Mouse (Mus musculus) heart, postnatal 0 days (tissue): ENCODE results near the gene Parp16. TPM values are rescaled to one million over a fixed set of nuclear protein-coding genes. Genes with fewer than 3 reads are reported as not detected.
A peak's percentile ranks its signal among the peaks of the same experiment; 100 is the strongest.
"Not testable (repeated sequence)": the region's sequence is repeated elsewhere in the genome, so short reads cannot be mapped to it uniquely, and the experiment has no call there.

Source experiments
- ATAC-seq: fragments of 200-750 bp; cut with Nextera tagmentation; 2 replicates; pipeline ENCODE4 v1.8.0; 2017; ENCODE audit warnings: low read depth, moderate number of reproducible peaks, moderate library complexity; ENCODE audit not compliant: insufficient read depth
- DNase-seq: peaks from one replicate; pipeline ENCODE4 v3.0.0-alpha.2; 2016; ENCODE audit warnings: low spot score
- H3K27ac ChIP-seq: fragments of 300-500 bp; sonication (generic); 2 replicates; pipeline ENCODE4 v1.5.1; 2014; ENCODE audit warnings: low read depth, mild to moderate bottlenecking
- H3K27me3 ChIP-seq: fragments of 300-500 bp; sonication (generic); 2 replicates; pipeline ENCODE4 v1.6.1; 2014; ENCODE audit warnings: low read length, mixed read lengths; ENCODE audit not compliant: control insufficient read depth, insufficient read depth
- H3K36me3 ChIP-seq: fragments of 300-500 bp; sonication (generic); replicated peaks from 2 replicates; pipeline ENCODE4 v1.6.1; 2014; ENCODE audit warnings: low read length, mixed read lengths; ENCODE audit not compliant: control insufficient read depth, insufficient read depth
- H3K4me1 ChIP-seq: fragments of 300-500 bp; sonication (generic); 2 replicates; pipeline ENCODE4 v1.6.1; 2014; ENCODE audit warnings: antibody characterized with exemption; ENCODE audit not compliant: control insufficient read depth, insufficient read depth
- H3K4me2 ChIP-seq: fragments of 300-500 bp; sonication (generic); 2 replicates; pipeline ENCODE4 v1.6.1; 2014; ENCODE audit warnings: low read depth, mild to moderate bottlenecking, low read length, moderate library complexity
- H3K4me3 ChIP-seq: fragments of 300-500 bp; sonication (generic); 2 replicates; pipeline ENCODE4 v1.5.1; 2014; ENCODE audit warnings: low read depth, low read length
- H3K9ac ChIP-seq: fragments of 300-500 bp; sonication (generic); replicated peaks from 2 replicates; pipeline ENCODE4 v1.6.1; 2014; ENCODE audit warnings: low read depth, low read length, mixed read lengths
- H3K9me3 ChIP-seq: fragments of 300-500 bp; sonication (generic); replicated peaks from 2 replicates; pipeline ENCODE4 v1.6.1; 2016; ENCODE audit warnings: low read length; ENCODE audit not compliant: control insufficient read depth
- CTCF ChIP-seq: IDR thresholded peaks from 2 replicates; pipeline ENCODE4 v1.5.1; 2016; ENCODE audit warnings: antibody characterized with exemption, control low read depth, low read depth
- EP300 ChIP-seq: IDR thresholded peaks from 2 replicates; pipeline ENCODE4 v1.6.1; 2016; ENCODE audit warnings: antibody characterized with exemption, low read depth
- WGBS: fragments of 180-500 bp; shearing (Covaris S2); extraction: QIAGEN DNeasy Blood & Tissue Kit; methylation state at CpG from one replicate; pipeline ENCODE4 v1.1.7; 2014; 5-methylcytosine and 5-hydroxymethylcytosine counted together
- polyA plus RNA-seq: library from polyadenylated mRNA; unstranded; fragments of >200 nt; fragmentation: Nextera tagmentation; extraction: Ambion mirVana; gene quantifications from 2 replicates; pipeline ENCODE4 v1.2.1, GENCODE M21; 2015
- total RNA-seq: library from RNA; depleted of rRNA; stranded (reverse); fragments of >200 nt; gene quantifications from 2 replicates; pipeline ENCODE4 v1.2.3, GENCODE M21; 2014; ENCODE audit warnings: low replicate concordance

Gene Parp16
- total and polyA plus RNA-seq, 2 experiments from 2014 or later, result 1.8 to 5.7 TPM

DNA sequence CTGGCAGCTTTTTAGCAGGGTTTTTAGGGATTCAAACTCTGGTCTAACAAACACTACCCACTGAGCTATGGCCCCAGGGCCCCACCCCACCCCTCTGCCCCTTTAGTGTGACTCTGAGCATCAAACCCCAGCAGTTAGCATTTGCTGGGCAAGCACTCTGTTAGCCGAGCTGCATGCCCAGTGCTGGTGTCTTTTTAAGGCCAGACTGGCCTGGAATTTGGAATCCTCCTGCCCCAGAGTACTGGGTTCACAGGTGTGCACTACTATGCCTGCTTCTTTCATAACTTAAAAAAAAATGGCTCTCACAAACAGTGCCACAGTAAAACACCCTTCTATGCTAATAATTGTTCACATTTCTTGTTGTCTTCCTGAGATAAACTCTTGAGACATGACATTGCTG lies 23.8 kb downstream of the Parp16 start:
- 65% methylated on average over 1 of the region's 1 CpGs for WGBS

GRCm38 (mm10) chr9:65220398-65220797 lies 25.2 kb downstream of the Parp16 start:
- not testable (repeated sequence) for ATAC-seq, H3K9ac ChIP-seq, DNase-seq, H3K27ac ChIP-seq, H3K4me2 ChIP-seq, H3K36me3 ChIP-seq, H3K9me3 ChIP-seq, H3K4me3 ChIP-seq, H3K4me1 ChIP-seq, H3K27me3 ChIP-seq
- peak; percentile 18 for TF ChIP-seq CTCF
- WGBS, result 33% methylated on average over 3 of the region's 3 CpGs

More for the DNA sequence above, 23.8 kb downstream of the Parp16 start:
- Histone ChIP-seq H3K9ac (no peak overlapping the region), H3K4me1 (0 out of 2 replicates have a peak, but pooled peaks cover 2% of the 10 kb centered on the region), H3K27ac (no peak overlapping the region), H3K4me3 (no peak overlapping the region), H3K4me2 (no peak overlapping the region), H3K36me3 (no peaks in the 10 kb centered on the region), H3K9me3 (no peaks in the 10 kb centered on the region), H3K27me3 (no peaks in the 10 kb centered on the region)
- no peak for ATAC-seq
- no peak for DNase-seq
- no peak for TF ChIP-seq EP300
- no peak for TF ChIP-seq CTCF

DNA sequence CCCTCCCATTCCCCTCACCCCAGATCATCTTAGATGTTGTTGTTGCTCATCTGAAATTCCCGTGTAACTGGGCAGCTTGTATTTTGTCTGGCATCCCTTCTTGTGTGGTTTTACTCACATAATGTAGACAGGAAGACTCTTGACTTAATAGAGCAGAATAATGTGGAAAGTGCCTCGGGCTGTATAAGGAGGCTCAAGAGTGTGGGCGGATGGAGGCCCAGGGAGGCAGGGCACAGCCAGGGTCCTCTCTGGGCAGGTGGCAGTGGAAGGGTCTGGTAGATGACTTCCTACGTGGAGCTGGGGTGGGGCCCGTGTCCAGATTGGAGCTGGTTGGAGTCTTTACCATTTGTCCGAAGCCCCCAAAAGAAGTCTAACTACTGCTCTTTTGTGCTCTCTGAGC lies 28.8 kb downstream of the Parp16 start:
- no peaks in the 10 kb centered on the region for H3K4me1 ChIP-seq
- TF ChIP-seq EP300 (no peak), CTCF (no peak)
- no peak overlapping the region for H3K4me3 ChIP-seq
- H3K27ac ChIP-seq, result no peak overlapping the region
- 84% methylated on average over 6 of the region's 6 CpGs for WGBS
- no peaks in the 10 kb centered on the region for H3K27me3 ChIP-seq
- DNase-seq (no peak), ATAC-seq (no peak)
- H3K9ac ChIP-seq, result no peak overlapping the region
- H3K9me3 ChIP-seq, result no peaks in the 10 kb centered on the region
- peaks cover 12% of the 10 kb centered on the region for H3K36me3 ChIP-seq
- H3K4me2 ChIP-seq, result no peak overlapping the region

GRCm38 (mm10) chr9:65225795-65226194 lies 30.6 kb downstream of the Parp16 start:
- H3K4me1 ChIP-seq, result no peaks in the 10 kb centered on the region
- no peak overlapping the region for H3K9ac ChIP-seq
- H3K36me3 ChIP-seq, result peaks cover 21% of the 10 kb centered on the region
- no peak overlapping the region for H3K27ac ChIP-seq
- peak; percentile 50 for TF ChIP-seq CTCF
- TF ChIP-seq EP300, result no peak
- 41% methylated on average over 4 of the region's 4 CpGs for WGBS
- ATAC-seq, result no peak
- H3K4me3 ChIP-seq, result no peak overlapping the region
- H3K27me3 ChIP-seq, result no peaks in the 10 kb centered on the region
- H3K4me2 ChIP-seq, result no peak overlapping the region
- H3K9me3 ChIP-seq, result no peaks in the 10 kb centered on the region
- no peak for DNase-seq

DNA sequence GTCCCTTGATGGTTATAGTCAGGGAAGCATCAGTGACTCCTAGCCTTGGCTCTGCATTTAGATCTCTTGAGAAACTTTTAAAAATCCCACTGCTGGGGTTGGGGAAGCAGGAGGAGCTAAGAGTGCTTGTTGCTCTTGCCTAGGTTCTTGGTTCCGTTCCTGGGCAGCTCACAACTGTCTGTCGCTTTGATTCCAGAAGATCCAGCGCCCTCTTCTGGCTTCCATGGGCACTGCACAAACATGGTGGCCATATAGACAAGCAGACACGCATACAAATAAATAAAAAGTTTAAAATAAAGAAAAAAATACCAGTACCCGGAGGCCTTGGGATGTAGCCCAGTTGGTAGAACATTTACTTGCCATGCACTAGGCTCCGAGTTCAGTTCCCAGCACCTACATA lies 35.1 kb downstream of the Parp16 start:
- Histone ChIP-seq H3K9ac (no peak overlapping the region), H3K27me3 (no peaks in the 10 kb centered on the region), H3K4me3 (no peak overlapping the region), H3K27ac (no peak overlapping the region), H3K4me2 (no peak overlapping the region), H3K9me3 (no peaks in the 10 kb centered on the region), H3K4me1 (no peaks in the 10 kb centered on the region), H3K36me3 (peaks cover 45% of the 10 kb centered on the region)
- 72% methylated on average over 6 of the region's 6 CpGs for WGBS
- no peak for DNase-seq
- TF ChIP-seq CTCF (no peak), EP300 (no peak)
- no peak for ATAC-seq

DNA sequence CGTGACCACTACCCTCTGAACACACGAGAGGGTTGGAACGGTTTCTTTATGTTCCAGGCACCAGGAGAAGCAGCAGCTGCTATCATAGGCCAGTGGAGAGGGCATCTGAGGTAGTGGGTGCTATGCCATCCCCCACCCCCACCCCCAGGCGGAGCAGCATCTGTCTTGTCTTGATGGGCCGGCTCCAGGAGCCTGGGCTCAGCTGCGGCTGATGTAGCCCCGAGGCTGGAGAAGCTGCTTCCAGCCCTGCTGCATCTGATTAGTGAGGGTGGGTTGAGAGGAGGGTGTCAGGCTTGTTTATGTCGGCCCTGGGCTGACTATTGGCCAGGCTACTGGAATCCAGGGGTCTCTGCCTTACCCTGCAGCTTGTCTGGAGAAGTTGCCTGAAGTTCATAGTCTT lies 36.1 kb downstream of the Parp16 start:
- ATAC-seq (no peak), DNase-seq (no peak)
- no peak overlapping the region for H3K27ac ChIP-seq
- H3K27me3 ChIP-seq, result no peaks in the 10 kb centered on the region
- no peaks in the 10 kb centered on the region for H3K9me3 ChIP-seq
- H3K9ac ChIP-seq, result no peak overlapping the region
- WGBS, result 69% methylated on average over 8 of the region's 8 CpGs
- H3K4me1 ChIP-seq, result no peaks in the 10 kb centered on the region
- no peak overlapping the region for H3K4me3 ChIP-seq
- TF ChIP-seq EP300 (no peak), CTCF (no peak)
- H3K4me2 ChIP-seq, result no peak overlapping the region
- H3K36me3 ChIP-seq, result peaks cover 48% of the 10 kb centered on the region
